ENCODE assay signal across 8 mouse cellular contexts in genomic region chr17:28007179-28007811, GRCm38 (mm10).
DNase-seq lines count a peak whose midpoint lies in the region; ATAC-seq and TF ChIP-seq lines count a peak whose summit lies in the region.

No protein-coding gene starts in this region.

- H3K27me3 ChIP-seq in hindbrain, embryonic 13.5 days: 0 out of 2 replicates have a peak, but pooled peaks cover 4% of the 10 kb centered on the region
- no peaks in the 10 kb centered on the region for H3K27me3 ChIP-seq in limb, embryonic 15.5 days
- H3K27me3 ChIP-seq in midbrain, embryonic 14.5 days (ENCODE audit: control insufficient read depth, insufficient read depth, low read length): no peaks in the 10 kb centered on the region

- H3K4me1 ChIP-seq in hindbrain, embryonic 13.5 days (replicated peaks): peaks cover 53% of the 10 kb centered on the region
- H3K4me1 ChIP-seq in limb, embryonic 15.5 days: peaks cover 54% of the 10 kb centered on the region
- peaks cover 10% of the 10 kb centered on the region for H3K4me1 ChIP-seq in midbrain, embryonic 14.5 days (ENCODE audit: control insufficient read depth, insufficient read depth, low read length)

- ATAC-seq in hindbrain, embryonic 13.5 days (ENCODE audit: low FRiP score): no peak
- peak; percentile 65 for ATAC-seq in limb, embryonic 15.5 days (ENCODE audit: insufficient number of reproducible peaks, low FRiP score, low TSS enrichment, low read depth)
- ATAC-seq in midbrain, embryonic 14.5 days (ENCODE audit: low FRiP score, low TSS enrichment): no peak

- H3K36me3 ChIP-seq in hindbrain, embryonic 13.5 days: peaks cover 19% of the 10 kb centered on the region
- H3K36me3 ChIP-seq in limb, embryonic 15.5 days: peaks cover 12% of the 10 kb centered on the region; the same call in 1 of the 2 replicates
- peaks cover 24% of the 10 kb centered on the region for H3K36me3 ChIP-seq in midbrain, embryonic 14.5 days (ENCODE audit: control insufficient read depth, insufficient read depth, low read length)

- H3K4me3 ChIP-seq in gastrocnemius, adult 2 months: peak overlapping the region; percentile 75
- no peak overlapping the region for H3K4me3 ChIP-seq in hindbrain, embryonic 13.5 days
- H3K4me3 ChIP-seq in limb, embryonic 15.5 days: peak overlapping the region; percentile 27
- no peak overlapping the region for H3K4me3 ChIP-seq in midbrain, embryonic 14.5 days (replicated peaks; ENCODE audit: low read depth, low read length)

- H3K9me3 ChIP-seq in hindbrain, embryonic 13.5 days: no peaks in the 10 kb centered on the region
- no peaks in the 10 kb centered on the region for H3K9me3 ChIP-seq in limb, embryonic 15.5 days
- H3K9me3 ChIP-seq in midbrain, embryonic 14.5 days (ENCODE audit: control insufficient read depth, low read length): no peaks in the 10 kb centered on the region

- peak overlapping the region; percentile 59 for H3K9ac ChIP-seq in hindbrain, embryonic 13.5 days
- 0 out of 2 replicates have a peak overlapping the region, but pooled peaks have one; percentile 26 for H3K9ac ChIP-seq in limb, embryonic 15.5 days
- 0 out of 2 replicates have a peak overlapping the region, but pooled peaks have one; percentile 16 for H3K9ac ChIP-seq in midbrain, embryonic 14.5 days (replicated peaks; ENCODE audit: low read length)

- no peak for TF ChIP-seq CTCF in gastrocnemius, adult 2 months (IDR thresholded peaks at IDR 0.05)

- H3K4me2 ChIP-seq in hindbrain, embryonic 13.5 days: peak overlapping the region; percentile 36
- peak overlapping the region; percentile 48 for H3K4me2 ChIP-seq in limb, embryonic 15.5 days
- H3K4me2 ChIP-seq in midbrain, embryonic 14.5 days (ENCODE audit: low read length): peak overlapping the region; percentile 23

- DNase-seq in CD4-positive helper T cell, adult 2 months (ENCODE audit: low read depth, low spot score): peak; percentile 70
- peak; percentile 49 to 73 for DNase-seq in adrenal gland, postnatal 36 days
- DNase-seq in gastrocnemius, adult 2 months: peak; percentile 83
- peak; percentile 40 for DNase-seq in midbrain, embryonic 14.5 days
- peak; percentile 75 for DNase-seq in thymus, postnatal 25 days
- DNase-seq in layer of hippocampus, postnatal 25 days (ENCODE audit: extremely low spot score in 1 of 2, low spot score in 1 of 2): no peak

- intact Hi-C loops in gastrocnemius, adult 2 months (cut with DNase I): loop anchor here (5.0 kb wide), 1 partner anchor 45 kb away; no protein-coding TSS in a partner anchor

- H3K27ac ChIP-seq in gastrocnemius, adult 2 months: peak overlapping the region; percentile 97
- peak overlapping the region; percentile 65 for H3K27ac ChIP-seq in hindbrain, embryonic 13.5 days
- peak overlapping the region; percentile 92 for H3K27ac ChIP-seq in limb, embryonic 15.5 days
- peak overlapping the region; percentile 34; the same call in 1 of the 2 replicates for H3K27ac ChIP-seq in midbrain, embryonic 14.5 days (replicated peaks; ENCODE audit: low read depth, low read length)

- WGBS in hindbrain, embryonic 13.5 days: 14% methylated on average over 29 of the region's 29 CpGs
- WGBS in limb, embryonic 15.5 days: 10% methylated on average over 29 of the region's 29 CpGs
- 26% methylated on average over 29 of the region's 29 CpGs for WGBS in midbrain, embryonic 14.5 days

Comparison
In these comparisons a context has a peak if more than half of its experiments do, and no peak if none do; other contexts are left out.
1. DNase-seq: peak in CD4-positive helper T cell, adult 2 months (single experiment), adrenal gland, postnatal 36 days (2 of 2), gastrocnemius, adult 2 months (single experiment), midbrain, embryonic 14.5 days (single experiment) and thymus, postnatal 25 days (single experiment); none in layer of hippocampus, postnatal 25 days (0 of 2).
2. H3K27ac ChIP-seq: peak in every context shown above with its lines; median percentile 97 in gastrocnemius, adult 2 months; 92 in limb, embryonic 15.5 days; 65 in hindbrain, embryonic 13.5 days; 34 in midbrain, embryonic 14.5 days.
3. H3K4me3 ChIP-seq: peak in gastrocnemius, adult 2 months (single experiment) and limb, embryonic 15.5 days (single experiment); none in hindbrain, embryonic 13.5 days (single experiment) and midbrain, embryonic 14.5 days (single experiment).
4. Peak in every context shown above with its lines, with median percentiles within 50 percentile points of each other: H3K4me2 ChIP-seq and H3K9ac ChIP-seq.